Mouse (Mus musculus): Measurements from ENCODE around the gene 5830411N06Rik.

Gene 5830411N06Rik

DNA sequence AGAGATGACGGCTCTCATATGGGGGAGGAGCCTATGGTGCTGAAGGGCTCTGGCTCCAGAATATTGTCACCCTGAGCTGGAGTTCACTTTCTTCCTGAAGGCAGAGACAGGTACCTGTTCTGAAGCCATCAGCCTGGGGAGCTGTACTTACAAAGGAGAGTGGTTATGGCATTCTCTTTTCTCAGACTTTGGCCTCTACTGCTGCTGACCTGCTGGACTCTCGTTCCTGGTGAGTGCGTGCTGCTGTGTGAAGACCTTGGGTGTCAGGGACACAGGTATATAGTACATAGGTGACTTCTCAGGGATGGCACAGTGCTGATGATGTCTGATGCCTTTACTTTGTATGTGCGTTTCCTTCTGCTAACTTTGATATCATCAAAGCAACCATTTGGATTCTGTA lies at the start of gene 5830411N06Rik:
TSS of gene 5830411N06Rik (plus strand) at position 69 of the 400 bp plus-strand sequence.
- DNase-seq, result no peak

DNA sequence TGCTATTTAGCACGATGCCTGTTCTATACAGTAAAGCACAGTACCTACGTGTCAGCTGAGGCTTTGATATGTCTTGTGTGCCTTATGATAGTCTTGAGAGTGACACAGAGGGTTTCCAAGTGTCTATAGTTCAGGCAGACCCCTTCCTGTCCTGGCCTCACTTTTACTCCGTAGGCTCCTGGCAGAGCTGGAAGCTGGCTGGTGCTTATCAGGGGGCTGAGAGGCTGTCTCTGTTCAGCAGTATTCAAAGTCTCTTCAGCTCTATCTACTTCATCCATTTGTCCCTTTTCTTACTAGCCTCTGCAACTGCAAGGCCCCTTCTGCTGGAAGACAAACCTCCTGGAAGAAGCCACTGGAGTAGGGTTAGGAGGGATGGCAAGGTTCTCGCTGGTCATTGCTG lies 46.0 kb upstream of the 5830411N06Rik start:
- no peak for DNase-seq

DNA sequence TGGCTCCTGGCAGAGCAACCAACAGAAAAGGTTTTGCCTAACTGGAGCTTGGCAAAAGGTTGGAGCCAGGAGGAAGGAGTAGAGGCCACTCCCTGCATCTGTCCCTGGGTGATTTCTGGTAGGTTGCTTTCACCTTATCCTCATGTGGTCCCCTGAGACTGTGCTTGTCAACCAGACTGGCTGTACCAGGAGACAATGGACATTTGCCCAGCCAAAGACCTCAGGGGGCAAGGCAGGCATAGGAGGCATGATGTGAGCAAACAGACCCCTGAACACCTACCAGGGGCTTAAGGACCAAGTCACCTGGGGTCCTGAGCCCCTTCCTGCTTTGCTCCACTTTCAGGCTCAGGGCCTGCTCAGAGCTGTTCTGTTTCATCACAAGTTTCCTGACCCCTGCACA lies 41.2 kb upstream of the 5830411N06Rik start, which contains the start of gene Olfr524:
TSS of gene Olfr524 (minus strand) at position 101 of the 400 bp plus-strand sequence.
- DNase-seq, result no peak

DNA sequence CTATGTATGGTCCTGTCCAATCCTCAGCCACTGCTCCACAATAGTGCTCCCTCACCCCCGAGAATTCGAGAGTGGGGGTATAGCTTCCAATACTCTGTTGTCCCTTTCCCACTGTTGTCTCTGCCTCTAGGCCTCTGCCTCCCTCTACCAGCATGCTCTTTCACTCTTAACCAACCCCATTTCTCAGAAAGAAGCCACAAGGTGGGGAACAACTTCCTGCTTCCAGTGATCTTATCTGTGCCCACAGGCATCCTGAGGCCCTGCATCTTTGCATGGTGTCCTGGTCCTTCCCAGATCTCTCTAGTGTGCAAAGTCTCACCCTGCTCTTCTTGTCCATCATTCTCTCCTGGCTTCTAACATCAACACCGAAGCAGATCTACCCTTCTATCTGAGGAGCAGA lies 40.2 kb upstream of the 5830411N06Rik start:
- no peak for DNase-seq

DNA sequence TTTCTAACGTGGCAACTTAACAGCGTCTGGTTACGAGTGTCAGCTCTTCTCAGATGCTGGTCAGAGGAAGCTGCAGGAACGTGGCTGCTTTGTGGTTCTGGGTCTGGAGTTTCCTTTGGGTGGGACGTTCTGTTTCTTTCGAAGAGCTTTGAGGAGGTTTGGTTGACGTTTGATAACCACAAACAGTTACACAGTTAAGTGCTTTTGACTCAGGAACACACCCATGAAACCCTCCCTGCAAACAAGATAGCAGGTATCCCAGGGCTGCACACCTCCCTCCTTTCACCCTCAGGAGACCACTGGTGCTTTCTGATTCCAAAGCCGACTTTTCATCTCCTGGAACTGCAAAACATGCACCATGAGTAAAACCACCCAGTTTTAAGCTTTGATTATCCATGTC lies 38.9 kb upstream of the 5830411N06Rik start:
- DNase-seq, result no peak

DNA sequence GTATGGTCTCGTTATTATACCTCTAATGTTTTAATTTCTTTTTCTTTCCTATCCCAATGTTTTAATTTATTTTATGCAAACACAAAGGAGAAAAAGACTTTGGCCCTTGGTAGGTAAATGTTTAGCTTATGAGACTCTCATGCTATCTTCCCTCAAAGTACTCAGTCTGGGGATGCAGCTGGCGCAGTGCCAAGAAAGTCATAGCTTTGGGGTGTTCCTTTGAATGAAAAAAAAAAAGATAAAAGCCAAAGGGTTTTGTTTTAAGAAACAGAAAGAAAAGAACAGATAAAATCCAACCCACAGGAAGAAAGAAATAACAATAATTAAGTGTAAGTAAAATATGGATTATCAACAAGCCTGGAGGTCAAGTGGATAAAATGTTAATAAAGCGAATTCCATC lies 38.4 kb upstream of the 5830411N06Rik start:
- DNase-seq, result no peak

DNA sequence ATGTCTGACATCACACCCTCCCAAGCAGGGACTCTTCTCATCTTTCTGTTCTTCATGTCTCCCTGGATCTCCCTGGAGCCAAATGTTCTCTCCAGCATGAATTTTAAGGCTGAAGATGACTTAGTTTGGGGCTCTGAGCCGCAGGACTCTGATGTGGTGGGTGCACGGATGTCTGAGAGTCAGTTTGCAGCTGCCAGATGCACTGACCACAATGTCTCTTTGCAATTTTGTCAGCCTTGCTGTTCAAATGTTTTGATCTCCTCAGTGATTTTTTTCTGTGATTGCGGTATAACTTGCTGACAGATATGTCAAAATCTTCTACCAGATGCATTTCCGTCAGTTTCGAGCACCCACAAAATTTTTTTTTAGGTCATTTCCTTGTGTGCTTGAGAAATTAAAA lies 33.2 kb upstream of the 5830411N06Rik start:
- no peak for DNase-seq

DNA sequence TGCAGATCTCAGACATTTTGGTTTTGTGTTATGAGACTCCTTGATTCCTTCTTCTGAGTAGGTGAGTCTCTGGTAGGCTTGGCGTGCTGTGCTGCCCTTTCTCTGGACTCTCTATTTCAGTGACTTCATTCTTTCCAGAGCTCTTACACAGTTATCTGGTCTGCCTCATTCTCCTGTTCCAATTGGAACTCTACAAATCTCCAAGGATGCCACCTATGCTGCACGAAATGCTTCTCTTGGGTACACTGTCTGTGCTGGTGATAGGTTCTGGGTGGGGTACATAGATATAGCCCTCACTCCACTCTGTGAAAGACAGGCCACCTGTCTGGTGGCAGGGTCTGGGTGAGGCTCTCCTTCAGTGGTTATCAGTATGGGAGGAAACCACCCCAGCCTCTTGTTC lies 29.1 kb upstream of the 5830411N06Rik start, which contains the start of gene Cd163l1:
TSS of gene Cd163l1 (plus strand) at position 301 of the 400 bp plus-strand sequence.
- no peak for DNase-seq

DNA sequence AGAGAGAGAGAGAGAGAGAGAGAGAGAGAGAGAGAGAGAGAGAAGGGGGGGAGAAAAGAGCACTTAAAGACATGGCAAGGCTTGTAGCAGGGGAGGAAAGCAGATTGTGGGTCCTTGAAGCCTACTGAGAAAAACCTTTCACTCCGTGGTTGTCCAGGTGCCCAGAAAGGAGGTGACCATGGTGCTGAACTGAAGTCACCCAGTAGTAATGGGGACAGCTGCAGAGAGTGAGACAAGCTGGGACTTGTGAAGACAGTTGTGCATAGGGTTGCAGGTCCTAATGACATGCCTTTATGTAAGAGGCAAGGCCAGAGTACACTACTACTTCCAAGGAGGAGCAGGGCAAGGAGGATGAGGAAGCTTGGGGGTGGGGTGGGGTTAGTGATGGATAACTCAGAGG lies 27.8 kb upstream of the 5830411N06Rik start:
- no peak for DNase-seq

DNA sequence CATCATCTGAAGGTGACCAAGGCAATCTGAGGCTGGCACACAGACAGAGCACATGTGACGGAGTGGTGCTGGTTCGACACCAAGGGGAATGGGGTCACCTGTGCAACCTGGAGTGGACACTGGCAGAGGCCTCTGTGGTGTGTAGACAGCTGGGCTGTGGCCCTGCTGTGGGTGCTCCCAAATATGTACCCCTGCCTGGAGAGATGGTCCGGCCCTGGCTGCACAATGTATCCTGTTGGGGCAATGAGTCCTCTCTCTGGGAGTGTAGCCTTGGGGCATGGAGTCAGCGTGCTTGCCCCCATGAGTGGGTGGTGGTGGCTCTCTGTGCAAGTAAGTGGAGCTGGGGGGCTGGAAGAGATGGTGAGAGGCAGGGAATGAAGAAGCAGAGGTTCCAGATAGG lies 26.7 kb upstream of the 5830411N06Rik start:
- no peak for DNase-seq

DNA sequence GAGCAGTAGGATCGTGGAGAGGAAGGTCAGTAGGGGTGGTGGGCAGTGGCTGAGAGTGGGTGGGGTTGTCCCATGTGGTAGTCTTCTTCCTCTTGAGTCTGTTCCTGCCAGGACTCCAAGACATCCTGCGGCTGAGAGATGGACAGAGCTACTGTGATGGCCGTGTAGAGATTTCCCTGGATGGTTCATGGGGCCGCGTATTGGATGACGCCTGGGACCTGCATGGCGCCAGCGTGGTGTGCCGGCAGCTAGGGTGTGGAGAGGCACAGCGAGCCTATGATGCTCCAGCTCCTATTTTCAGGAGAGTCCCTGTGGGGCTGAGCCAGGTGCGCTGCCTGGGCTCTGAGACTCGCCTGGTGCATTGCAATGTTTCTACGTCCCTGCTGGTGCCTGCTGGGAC lies 22.9 kb upstream of the 5830411N06Rik start:
- no peak for DNase-seq

DNA sequence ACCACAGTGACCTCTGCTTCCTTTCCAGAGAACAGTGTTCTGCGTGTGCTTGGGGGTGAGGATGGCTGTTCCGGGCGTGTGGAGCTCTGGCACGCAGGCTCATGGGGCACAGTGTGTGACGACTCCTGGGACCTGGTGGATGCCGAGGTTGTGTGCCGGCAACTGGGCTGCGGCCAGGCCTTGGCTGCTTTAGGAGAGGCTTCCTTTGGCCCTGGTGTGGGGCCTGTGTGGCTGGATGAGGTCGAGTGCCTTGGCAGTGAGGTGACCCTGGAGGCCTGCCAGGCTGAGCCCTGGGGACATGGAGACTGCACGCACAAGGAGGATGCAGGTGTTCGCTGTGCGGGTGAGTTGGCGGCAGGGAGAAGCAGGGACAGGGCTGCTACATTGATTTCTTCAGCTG lies 18.6 kb upstream of the 5830411N06Rik start:
- DNase-seq, result no peak

DNA sequence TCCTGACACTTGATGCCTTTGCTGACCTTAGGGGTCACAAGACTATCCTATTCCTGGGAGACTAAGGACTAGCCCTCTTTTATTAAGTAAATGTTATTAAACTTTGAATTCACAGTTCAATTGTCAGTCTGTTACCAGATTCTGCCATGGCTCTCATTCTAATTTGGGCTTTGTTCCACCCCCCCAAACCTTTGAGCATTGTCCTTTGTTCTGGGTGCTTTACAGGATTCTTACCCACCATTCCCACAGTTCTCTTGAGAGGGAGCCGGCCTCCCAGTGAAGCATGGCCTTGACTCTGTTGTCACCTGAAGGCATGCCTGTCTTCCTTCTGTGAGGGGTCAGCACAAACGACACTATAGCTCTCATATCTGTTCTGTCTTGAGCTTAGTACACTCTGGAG lies 16.1 kb upstream of the 5830411N06Rik start:
- DNase-seq, result no peak

DNA sequence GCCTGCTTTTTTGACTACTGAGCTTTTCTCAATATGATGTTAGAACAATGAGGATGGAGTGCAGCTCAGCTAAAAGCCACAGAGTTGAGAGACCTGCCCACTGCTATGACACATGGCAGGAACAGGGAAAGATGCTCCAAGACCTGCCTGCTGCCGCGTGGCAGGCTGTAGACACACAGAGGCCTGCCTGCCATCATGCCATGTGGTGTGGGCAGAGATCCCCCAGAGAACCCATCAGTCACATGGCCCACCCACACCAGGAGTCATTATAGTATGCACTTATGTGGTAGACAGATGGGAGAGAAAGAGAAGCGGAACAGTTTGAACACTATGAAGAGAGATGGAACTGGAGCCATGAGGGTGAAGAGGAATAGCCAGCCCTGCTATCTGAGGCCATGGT lies 13.4 kb upstream of the 5830411N06Rik start:
- no peak for DNase-seq

DNA sequence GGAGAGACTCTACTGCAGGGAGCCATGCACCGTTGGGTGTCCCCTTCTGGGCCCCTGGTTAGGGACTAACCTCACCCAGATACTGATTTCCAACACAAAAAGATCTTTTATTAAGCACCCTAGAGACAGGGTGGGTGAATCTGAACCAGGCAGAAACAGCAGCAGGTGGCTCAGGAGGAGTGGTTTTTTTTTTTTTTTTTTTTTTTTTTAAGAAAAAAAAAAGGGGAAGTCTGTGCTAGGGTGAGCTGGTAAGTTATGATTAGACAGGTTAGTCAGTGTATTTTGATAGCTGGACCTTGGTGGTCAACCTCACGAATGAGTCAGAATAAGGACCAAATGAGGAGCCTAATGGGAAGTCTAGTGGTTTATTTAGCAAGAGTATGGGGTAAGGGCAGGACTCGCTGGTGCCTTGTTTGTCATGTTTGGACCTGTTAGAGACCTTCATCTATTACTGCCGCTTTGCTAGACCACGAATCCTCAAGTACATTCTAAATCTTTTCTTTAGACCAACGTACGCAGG lies 6.8 kb downstream of the 5830411N06Rik start:
- no peak for DNase-seq

DNA sequence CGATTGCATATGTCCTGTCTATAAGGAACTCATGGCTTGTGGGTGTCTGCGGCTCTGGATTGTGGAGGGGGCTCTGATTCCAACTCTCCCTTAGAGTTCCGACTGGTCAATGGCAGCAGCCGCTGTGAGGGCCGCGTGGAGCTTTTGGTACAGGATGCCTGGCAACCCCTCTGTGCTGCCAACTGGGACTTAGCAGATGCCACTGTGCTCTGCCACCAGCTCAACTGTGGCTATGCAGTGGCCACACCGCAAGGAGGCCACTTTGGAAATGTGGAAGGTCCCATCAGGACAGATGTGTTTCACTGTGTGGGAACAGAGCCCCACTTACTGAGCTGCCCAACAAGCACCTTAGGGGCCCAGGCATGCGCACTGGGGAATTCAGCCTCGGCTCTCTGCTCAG lies 48.7 kb downstream of the 5830411N06Rik start:
- no peak for DNase-seq

DNA sequence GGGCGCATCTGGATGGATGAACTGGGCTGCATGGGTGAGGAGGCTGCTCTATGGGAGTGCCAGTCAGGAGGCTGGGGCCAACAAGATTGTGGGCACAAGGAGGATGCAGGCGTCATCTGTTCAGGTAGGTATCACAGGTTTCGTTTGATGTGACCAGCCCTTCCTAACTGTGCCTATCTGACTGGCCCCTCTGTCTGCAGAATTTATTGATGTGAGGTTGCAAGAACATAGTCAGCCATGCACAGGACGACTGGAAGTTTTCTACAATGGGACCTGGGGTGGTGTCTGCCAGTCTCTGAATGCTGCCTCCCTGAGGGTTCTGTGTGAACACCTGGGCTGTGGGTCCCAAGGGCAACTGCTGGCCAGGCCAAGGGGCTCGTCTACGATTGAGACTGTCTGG lies 49.8 kb downstream of the 5830411N06Rik start:
- no peak for DNase-seq

DNA sequence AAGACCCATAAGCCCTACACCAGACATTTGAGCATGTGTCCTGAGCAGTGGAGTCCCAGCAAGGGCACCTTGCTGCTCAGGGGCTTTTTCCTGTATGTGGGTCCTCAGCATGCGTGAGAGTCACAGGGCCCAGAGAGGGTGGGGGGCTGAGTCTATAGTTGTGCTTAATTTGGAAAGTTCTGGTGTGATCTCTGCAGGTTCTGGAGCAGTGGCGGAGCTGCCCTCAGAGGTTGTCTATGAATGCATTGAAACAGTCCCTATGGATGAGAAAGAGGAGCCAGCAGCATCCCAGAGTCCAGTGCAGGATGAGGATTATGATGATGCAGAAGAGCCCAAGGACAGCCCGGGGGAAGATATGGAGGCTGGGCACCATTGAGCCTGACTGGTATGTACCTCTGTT lies 52.3 kb downstream of the 5830411N06Rik start:
- no peak for DNase-seq

DNA sequence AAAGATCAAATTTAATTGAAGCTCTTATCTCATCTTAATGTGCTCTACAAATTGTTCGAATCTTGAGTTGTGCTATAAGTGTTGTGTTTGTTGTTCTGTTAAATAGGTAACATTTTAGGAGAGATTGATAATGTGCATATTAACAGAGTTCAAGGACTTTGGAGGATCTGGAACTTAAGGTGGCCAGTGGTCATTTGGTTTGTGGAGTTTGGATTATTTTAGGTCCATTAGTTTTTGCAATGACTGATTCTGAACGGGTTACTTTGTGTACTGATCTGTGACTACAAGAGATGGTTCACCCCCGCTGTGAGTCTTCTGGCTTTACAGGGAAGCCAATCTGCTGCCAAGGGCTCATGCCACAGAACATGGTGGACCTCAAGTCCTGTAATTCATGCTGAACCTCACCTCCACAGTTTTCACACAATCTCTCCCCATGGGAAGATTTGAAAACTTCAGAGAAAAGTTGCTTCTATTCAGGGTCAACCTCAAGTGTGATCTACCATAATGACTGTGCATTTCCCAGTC lies 72.8 kb downstream of the 5830411N06Rik start:
- DNase-seq, result no peak

DNA sequence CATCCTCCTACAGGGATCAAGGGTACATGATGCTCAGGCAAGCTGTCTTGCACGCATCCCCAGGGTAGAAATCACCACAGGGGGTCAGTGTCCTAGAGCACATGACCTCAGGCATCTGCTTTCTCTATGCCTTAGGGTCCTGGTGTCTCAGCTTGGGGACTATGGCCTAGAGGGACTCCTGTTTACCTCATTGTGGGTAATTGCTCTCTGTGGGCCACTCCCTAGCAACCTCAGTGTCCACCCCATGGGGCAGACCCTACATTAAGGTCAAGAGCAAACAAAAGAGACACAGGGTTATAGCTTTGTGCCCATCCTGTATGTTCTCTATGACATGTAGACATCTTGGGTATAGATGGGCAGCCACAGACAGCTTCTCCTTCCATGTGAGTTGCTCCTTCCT lies 73.5 kb downstream of the 5830411N06Rik start, which contains the start of gene Olfr525:
TSS of gene Olfr525 (plus strand) at position 301 of the 400 bp plus-strand sequence.
- DNase-seq, result no peak

DNA sequence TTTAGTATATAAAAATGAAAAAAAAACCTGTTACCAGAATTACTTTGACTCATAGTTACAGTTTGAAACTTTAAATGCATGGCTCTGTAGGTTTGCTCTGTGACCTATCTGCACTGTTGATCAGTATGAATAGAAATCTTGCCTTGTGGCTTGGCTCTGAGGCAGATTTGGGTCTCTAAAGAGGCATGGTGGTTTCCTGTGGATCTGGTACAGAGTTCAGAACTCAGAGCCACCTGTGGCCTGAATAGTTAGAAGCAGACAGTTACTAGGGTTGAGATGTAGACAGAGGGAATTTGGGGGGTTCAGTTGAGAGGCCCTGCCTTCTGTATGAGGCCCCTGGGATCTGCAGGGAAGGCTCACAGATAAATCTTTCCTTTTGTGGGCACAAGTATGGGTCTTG lies 74.1 kb downstream of the 5830411N06Rik start:
- DNase-seq, result no peak

DNA sequence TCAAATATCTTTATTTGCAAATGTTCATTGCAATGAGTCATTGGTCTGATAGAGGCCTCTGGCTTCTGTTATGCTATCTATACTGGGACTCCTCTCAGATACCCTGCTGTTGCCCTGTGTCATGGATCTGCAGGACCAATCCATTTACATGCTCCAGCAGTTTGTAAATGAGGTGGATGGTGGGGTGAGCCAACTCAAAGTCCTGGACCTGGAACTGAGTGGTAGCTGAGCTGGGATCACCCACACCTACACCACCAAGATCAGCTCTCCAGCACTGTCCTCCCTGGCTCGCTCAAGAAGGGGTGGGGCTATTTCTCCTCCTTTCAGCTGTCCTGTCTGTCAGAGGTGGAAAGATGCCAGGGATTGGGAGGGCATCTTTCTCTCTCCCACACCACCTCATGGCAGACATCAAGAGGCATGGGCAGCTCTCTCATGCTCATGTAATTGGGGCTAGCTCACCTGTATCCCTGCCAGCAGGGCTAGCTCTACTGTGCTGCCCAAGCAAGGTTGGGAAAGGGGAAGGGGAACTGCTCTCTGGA lies 82.8 kb downstream of the 5830411N06Rik start:
- no peak for DNase-seq

DNA sequence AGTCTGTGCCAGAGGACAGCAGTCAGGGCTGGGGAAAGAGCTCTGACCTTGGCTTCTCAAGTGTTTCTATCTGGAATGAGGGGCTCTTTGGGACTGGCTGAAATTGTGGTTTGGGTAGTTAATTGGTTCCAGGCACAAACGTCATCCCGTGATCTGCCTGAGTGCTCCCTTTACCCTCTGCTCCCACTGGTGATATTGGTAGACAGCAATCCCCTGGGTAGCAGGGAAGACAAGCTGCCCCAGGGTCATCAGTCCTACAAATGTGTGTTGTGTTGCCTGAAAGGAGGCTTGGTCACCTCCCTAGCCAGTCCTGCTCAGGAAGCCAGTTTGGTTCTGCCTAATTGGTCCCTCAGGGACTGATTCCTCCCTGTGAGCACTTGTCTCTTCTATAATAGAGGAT lies 86.6 kb downstream of the 5830411N06Rik start, which contains the start of gene Olfr527:
TSS of gene Olfr527 (plus strand) at position 301 of the 400 bp plus-strand sequence.
- no peak for DNase-seq
